Mouse (Mus musculus) liver, embryonic 16.5 days (tissue): Measurements from ENCODE around the gene Shisa7. TPM values are rescaled to one million over a fixed set of nuclear protein-coding genes. Genes with fewer than 3 reads are reported as not detected.
"Not testable (repeated sequence)": the region's sequence is repeated elsewhere in the genome, so short reads cannot be mapped to it uniquely, and the experiment has no call there.

ENCODE experiments used
- ATAC-seq: fragments of 200-750 bp; cut with Nextera tagmentation; 2 replicates; pipeline ENCODE4 v1.8.0; 2017; ENCODE audit warnings: low read depth, mild to moderate bottlenecking, moderate number of reproducible peaks, moderate library complexity
- H3K27ac ChIP-seq: fragments of 300-500 bp; sonication (generic); 2 replicates; pipeline ENCODE4 v1.5.1; 2014; ENCODE audit warnings: mild to moderate bottlenecking, low read length
- H3K27me3 ChIP-seq: fragments of 300-500 bp; sonication (generic); 2 replicates; pipeline ENCODE4 v1.6.1; 2014; ENCODE audit warnings: low read depth, low read length, mixed read lengths; ENCODE audit not compliant: control insufficient read depth, insufficient read depth
- H3K36me3 ChIP-seq: fragments of 300-500 bp; sonication (generic); 2 replicates; pipeline ENCODE4 v1.6.1; 2014; ENCODE audit warnings: mild to moderate bottlenecking; ENCODE audit not compliant: control insufficient read depth, insufficient read depth
- H3K4me1 ChIP-seq: fragments of 300-500 bp; sonication (generic); 2 replicates; pipeline ENCODE4 v1.6.1; 2014; ENCODE audit warnings: low read depth, low read length, mixed read lengths; ENCODE audit not compliant: control insufficient read depth
- H3K4me2 ChIP-seq: fragments of 300-500 bp; sonication (generic); 2 replicates; pipeline ENCODE4 v1.6.1; 2014; ENCODE audit warnings: low read depth, low read length, mixed read lengths
- H3K4me3 ChIP-seq: fragments of 300-500 bp; sonication (generic); 2 replicates; pipeline ENCODE4 v1.5.1; 2014; ENCODE audit warnings: low read depth, mild to moderate bottlenecking, low read length
- H3K9ac ChIP-seq: fragments of 300-500 bp; sonication (generic); 2 replicates; pipeline ENCODE4 v1.6.1; 2014; ENCODE audit warnings: low read depth, low read length
- H3K9me3 ChIP-seq: fragments of 300-500 bp; sonication (generic); replicated peaks from 2 replicates; pipeline ENCODE4 v1.6.1; 2016; ENCODE audit warnings: low read length; ENCODE audit not compliant: control insufficient read depth
- WGBS: fragments of 180-500 bp; shearing (Covaris S2); extraction: QIAGEN DNeasy Blood & Tissue Kit; methylation state at CpG from one replicate; pipeline ENCODE4 v1.1.7; 2014; ENCODE audit not compliant: insufficient replicate concordance; 5-methylcytosine and 5-hydroxymethylcytosine counted together
- polyA plus RNA-seq: library from polyadenylated mRNA; unstranded; fragments of >200 nt; fragmentation: Nextera tagmentation; extraction: Ambion mirVana; gene quantifications from 2 replicates; pipeline ENCODE4 v1.2.1, GENCODE M21; 2015

The Shisa7 gene
- polyA plus RNA-seq, 1 experiment from 2014 or later, result not detected

DNA sequence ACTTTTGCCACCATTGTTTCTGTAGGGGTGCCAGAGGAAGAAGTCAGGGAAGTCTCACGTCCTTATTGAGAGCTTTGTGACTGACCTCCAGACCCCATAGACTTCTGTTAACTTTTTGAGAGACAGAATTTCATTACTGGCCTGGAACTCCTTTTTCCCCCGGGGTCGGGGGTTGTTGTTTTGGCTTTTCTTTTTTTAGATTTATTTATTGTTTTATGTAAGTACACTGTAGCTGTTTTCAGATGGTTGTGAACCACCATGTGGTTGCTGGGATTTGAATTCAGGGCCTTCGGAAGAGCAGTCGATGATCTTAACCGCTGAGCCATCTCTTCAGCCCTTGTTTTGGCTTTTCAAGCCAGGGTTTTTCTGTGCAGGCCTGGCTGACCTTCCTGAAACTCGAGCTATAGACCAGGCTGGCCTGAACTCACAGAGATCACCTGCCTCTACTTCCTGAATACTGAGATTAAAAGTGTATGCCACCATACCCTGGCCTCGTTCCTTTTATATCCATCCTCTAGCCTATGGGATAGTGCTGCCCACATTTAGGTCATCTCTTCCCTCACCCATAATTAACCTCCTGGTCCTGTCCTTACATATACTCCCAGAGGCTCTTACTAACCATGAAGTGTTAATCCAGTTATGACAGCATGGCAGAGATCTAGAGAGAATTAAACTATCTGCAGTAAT is 31.2 kb downstream of the Shisa7 start:
- peaks cover 26% of the 10 kb centered on the region for H3K36me3 ChIP-seq
- no peaks in the 10 kb centered on the region for H3K27me3 ChIP-seq
- H3K9ac ChIP-seq, result peak overlapping the region; percentile 56
- no peak for ATAC-seq
- WGBS, result 13% methylated on average over 8 of the region's 8 CpGs
- no peaks in the 10 kb centered on the region for H3K9me3 ChIP-seq
- peak overlapping the region; percentile 99 for H3K4me3 ChIP-seq
- peak overlapping the region; percentile 67 for H3K4me2 ChIP-seq
- H3K27ac ChIP-seq, result peak overlapping the region; percentile 96
- peaks cover 26% of the 10 kb centered on the region for H3K4me1 ChIP-seq

DNA sequence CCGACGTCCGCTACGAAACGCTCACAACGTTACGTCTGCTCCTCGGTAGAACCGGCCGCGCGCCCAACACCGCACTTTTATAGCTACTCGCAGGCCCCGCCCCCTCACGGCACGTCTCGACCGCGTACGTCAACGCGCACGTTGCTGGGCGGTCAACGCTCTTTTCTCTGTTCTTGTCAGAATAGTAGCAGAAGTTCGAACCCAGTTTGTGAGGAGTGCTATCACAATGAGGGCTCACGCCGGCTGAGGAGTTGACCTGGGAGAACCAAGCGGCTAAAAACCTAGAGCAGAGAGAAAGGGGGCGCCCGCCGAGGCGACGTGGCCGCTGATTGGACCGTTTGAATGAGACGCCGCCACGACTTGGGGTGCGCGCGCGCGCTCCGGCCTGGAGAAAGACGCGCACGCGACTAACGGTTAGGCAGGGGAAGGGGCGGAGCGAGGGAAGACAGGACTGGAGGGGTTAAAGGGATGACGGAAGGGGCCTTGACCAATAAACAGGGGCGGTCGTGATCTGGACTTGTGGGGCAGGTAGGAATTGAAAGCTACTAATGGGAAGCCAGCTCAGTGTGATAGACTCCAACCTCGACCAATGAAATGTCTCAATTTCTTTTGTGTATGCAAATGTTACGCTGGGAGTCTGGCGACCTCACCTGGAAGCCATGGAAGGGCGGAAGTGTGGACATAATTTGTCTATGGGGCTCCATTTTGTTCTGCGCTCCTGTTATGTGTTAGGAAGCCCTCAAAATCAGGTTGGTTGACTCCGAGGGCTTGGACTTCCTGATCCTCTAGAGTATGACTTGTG is 32.0 kb downstream of the Shisa7 start, which contains the start of gene Ube2s:
Gene Ube2s (minus strand): TSS at position 288 of the 802 bp plus-strand sequence.
- no peaks in the 10 kb centered on the region for H3K9me3 ChIP-seq
- no peaks in the 10 kb centered on the region for H3K27me3 ChIP-seq
- WGBS, result under 1% methylated on average over 59 of the region's 62 CpGs
- H3K27ac ChIP-seq, result peak within 1 kb of the TSS; percentile 96
- peak within 1 kb of the TSS; percentile 86 for H3K4me2 ChIP-seq
- peaks cover 30% of the 10 kb centered on the region for H3K36me3 ChIP-seq
- H3K4me1 ChIP-seq, result peaks cover 30% of the 10 kb centered on the region
- peak within 1 kb of the TSS; percentile 99 for H3K4me3 ChIP-seq
- peak within 1 kb of the TSS; percentile 99 for H3K9ac ChIP-seq
- ATAC-seq, result peak; percentile 96

DNA sequence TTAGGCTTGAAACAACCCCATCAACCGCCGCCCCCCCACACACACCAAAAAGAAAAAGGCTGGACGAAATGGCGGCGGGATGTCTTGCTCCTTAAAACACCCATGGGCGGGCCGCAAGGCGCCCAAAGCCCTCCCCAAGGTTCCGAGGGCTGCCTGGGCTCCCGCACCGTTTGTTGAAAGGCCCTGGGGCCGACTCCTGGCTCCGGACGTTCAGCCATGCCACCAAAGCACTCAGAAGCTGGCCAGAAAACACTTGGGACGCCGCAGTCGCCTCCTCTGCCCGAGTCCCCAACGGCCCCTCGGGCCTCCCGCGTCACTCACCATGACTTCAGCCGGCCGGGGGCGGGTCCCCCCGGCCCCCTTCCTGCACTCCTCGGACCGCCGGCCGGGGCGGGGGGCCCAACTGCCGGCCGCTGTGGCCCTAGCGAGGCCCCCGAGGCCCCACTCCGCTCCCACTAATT is 32.6 kb downstream of the Shisa7 start:
- peak overlapping the region; percentile 99 for H3K4me3 ChIP-seq
- H3K9ac ChIP-seq, result peak overlapping the region; percentile 99
- peaks cover 36% of the 10 kb centered on the region for H3K36me3 ChIP-seq
- peak overlapping the region; percentile 96 for H3K27ac ChIP-seq
- WGBS, result 0% methylated on average over 23 of the region's 36 CpGs
- no peaks in the 10 kb centered on the region for H3K27me3 ChIP-seq
- H3K9me3 ChIP-seq, result no peaks in the 10 kb centered on the region
- peak; percentile 1 for ATAC-seq
- peaks cover 36% of the 10 kb centered on the region for H3K4me1 ChIP-seq
- peak overlapping the region; percentile 86 for H3K4me2 ChIP-seq

DNA sequence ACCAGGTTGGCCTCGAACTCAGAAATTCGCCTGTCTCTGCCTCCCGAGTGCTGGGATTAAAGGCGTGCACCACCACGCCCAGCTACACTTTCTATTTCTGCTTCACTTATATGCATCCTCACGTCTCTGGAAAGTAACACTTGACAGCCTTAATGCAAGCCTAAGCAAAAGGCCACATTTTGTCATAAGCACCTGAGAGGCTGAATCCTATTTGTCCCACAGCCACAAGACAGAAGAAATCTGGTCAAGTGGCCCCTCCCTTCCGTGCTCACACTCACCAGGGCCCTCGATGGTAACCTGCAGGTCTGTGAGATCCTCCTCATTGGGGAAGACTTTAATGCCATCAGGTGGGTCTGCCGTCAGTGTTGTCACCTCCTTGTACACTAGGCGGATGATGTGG is 33.4 kb downstream of the Shisa7 start:
- H3K27me3 ChIP-seq, ATAC-seq, H3K9me3 ChIP-seq: not testable (repeated sequence)
- WGBS, result 13% methylated on average over 10 of the region's 10 CpGs
- Histone ChIP-seq H3K4me3 (peak overlapping the region; percentile 99), H3K36me3 (peaks cover 43% of the 10 kb centered on the region), H3K27ac (peak overlapping the region; percentile 96; the same call in 1 of the 2 replicates), H3K4me1 (peaks cover 40% of the 10 kb centered on the region), H3K4me2 (peak overlapping the region; percentile 86), H3K9ac (peak overlapping the region; percentile 99)

DNA sequence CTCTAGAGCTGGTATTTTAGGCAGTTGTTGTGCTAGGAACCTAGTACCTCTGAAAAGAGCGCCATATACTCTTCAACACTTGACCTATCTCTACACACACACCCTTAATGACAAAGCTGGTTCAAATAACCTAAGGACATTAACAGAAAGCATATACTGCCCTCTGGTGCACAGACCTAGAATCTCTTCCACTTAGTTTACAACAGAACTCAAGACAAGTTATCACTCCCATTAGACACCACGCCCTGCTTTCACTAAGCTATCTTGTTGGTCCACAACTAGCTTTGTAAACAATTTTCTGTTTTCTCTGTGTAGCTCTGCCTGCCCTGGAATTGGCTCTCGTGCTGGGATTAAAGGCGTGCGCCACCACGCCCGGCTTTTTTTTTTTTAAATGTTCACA is 37.8 kb downstream of the Shisa7 start:
- peak; percentile 80 for ATAC-seq
- no peaks in the 10 kb centered on the region for H3K27me3 ChIP-seq
- H3K36me3 ChIP-seq, result peaks cover 62% of the 10 kb centered on the region
- H3K27ac ChIP-seq, result peak overlapping the region; percentile 81
- no peak overlapping the region; the same call in 1 of the 2 replicates for H3K9ac ChIP-seq
- peak overlapping the region; percentile 28; the same call in 1 of the 2 replicates for H3K4me2 ChIP-seq
- no peaks in the 10 kb centered on the region for H3K9me3 ChIP-seq
- H3K4me1 ChIP-seq, result peaks cover 35% of the 10 kb centered on the region
- WGBS, result 40% methylated on average over 7 of the region's 7 CpGs
- no peak overlapping the region for H3K4me3 ChIP-seq

DNA sequence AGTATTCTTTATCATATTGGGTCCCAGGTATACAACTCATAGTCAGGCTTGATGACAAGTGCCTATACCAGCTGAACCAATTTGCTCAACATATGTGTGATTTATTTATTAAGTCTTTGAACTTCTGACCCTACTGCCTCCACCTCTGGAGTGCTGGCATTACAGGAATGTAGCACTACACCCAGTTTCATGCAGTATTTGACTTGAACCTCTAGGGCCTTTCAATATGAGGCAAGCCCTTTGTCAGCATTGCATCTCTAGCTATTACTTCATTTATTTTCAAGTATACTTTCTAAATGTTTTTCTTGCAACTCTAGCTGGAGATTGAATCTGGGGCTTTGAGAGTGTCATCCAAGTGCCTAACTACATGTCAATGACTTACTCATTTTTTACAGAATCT is 42.2 kb downstream of the Shisa7 start:
- no peak for ATAC-seq
- Histone ChIP-seq H3K27me3 (no peaks in the 10 kb centered on the region), H3K36me3 (peaks cover 31% of the 10 kb centered on the region)

DNA sequence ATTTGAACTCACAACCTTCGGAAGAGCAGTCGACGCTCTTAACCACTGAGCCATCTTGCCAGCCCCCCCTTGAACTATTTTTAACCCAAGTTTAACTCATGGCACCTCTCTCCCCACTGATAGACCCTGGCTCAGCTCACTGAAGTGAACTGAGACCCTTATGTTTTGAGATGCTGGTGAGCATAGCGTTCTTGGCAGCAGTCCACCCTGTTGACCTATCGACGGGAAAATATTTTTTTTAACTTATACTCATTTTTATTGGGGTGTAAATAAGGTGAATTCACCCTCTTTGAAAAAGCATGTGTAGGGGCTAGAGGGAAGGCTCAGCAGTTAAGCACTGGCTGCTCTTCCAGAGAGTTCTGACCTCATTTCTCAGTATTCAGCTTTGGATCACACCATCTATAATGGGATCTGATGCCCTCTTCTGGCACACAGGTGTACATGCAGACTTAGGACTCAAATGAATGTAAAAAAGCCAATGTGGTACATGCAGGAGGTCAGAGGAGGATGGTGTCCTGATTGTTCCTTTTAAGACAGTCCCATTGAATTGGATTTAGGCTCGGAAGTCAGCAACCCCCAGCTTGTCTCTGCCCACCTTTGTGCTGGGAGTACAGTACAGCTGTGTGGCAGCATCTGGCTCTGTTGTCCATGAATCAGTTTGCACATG is 48.6 kb downstream of the Shisa7 start:
- Histone ChIP-seq H3K4me1 (peaks cover 22% of the 10 kb centered on the region), H3K9me3 (no peaks in the 10 kb centered on the region), H3K36me3 (peaks cover 29% of the 10 kb centered on the region), H3K9ac (no peak overlapping the region), H3K27me3 (no peaks in the 10 kb centered on the region), H3K4me2 (no peak overlapping the region), H3K27ac (no peak overlapping the region), H3K4me3 (no peak overlapping the region)
- ATAC-seq, result no peak
- WGBS, result 76% methylated on average over 7 of the region's 7 CpGs

More for the DNA sequence above, 42.2 kb downstream of the Shisa7 start:
- Histone ChIP-seq H3K9ac (no peak overlapping the region), H3K9me3 (no peaks in the 10 kb centered on the region), H3K4me2 (no peak overlapping the region), H3K27ac (no peak overlapping the region), H3K4me3 (no peak overlapping the region), H3K4me1 (peaks cover 7% of the 10 kb centered on the region)

DNA sequence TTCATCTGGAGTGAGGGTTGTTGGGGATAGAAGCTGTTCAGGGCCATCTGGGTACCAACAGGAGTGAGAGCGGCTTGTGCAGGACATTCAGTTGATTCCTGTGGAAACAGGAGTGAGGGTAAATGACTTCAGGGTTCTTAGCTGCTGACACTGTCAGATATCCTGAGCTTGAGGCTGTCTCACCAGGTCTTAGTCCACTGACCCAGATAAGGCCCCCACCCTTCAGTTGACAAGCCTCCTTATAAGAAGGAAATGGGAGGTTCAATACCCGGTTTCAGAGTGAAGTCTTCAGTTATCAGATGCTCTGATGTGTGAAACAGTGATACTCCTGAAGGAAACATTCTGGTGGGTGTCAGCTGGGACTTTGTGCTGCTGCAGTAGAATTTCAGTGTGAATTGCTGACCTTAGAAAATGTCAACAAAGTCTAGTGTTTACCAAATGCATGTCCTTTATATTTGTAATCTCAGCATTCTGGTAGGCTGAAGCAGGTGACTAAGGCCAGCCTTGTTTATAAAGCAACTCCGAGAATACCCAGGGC is 49.8 kb downstream of the Shisa7 start:
- 42% methylated on average over 3 of the region's 3 CpGs for WGBS
- Histone ChIP-seq H3K27ac (peak overlapping the region; percentile 89), H3K9me3 (no peaks in the 10 kb centered on the region), H3K4me2 (peak overlapping the region; percentile 84), H3K4me3 (peak overlapping the region; percentile 81), H3K36me3 (peaks cover 29% of the 10 kb centered on the region), H3K9ac (peak overlapping the region; percentile 29), H3K27me3 (no peaks in the 10 kb centered on the region), H3K4me1 (peaks cover 25% of the 10 kb centered on the region)
- ATAC-seq, result no peak
